Mouse (Mus musculus): Measurements from ENCODE around the gene Sohlh2. TPM values are rescaled to one million over a fixed set of nuclear protein-coding genes. Genes with fewer than 3 reads are reported as not detected.
"Not testable (repeated sequence)": the region's sequence is repeated elsewhere in the genome, so short reads cannot be mapped to it uniquely, and the experiment has no call there.

Gene Sohlh2
- polyA plus RNA-seq, 1 experiment from 2014 or later = not detected

DNA sequence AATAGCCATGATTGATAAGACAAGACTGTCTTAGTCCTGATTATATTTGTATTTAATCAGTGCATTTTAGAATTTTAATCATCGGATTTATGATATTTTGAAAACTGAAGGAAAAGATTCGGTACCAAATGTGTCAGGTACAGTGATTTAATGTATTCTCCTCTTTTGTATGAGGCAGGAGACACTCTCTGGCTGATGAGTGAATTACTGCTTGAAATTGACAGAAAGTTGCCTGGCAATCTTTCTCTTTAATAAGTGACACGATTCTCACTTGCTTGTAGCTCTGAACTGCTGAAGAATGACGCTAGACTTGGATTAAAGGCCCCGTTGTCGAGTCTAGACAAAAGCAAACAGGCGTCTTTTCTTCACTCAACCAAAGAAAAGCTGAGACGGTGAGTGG, 13.0 kb downstream of the Sohlh2 start:
- 78% methylated on average over 8 of the region's 8 CpGs for WGBS (ENCODE audit: insufficient replicate concordance)
- ATAC-seq (replicated peaks; ENCODE audit: insufficient number of reproducible peaks, low FRiP score, low TSS enrichment) = no peak
- Histone ChIP-seq H3K27me3 (ENCODE audit: control insufficient read depth, insufficient read depth, low read length) (no peaks in the 10 kb centered on the region), H3K9ac (ENCODE audit: low read depth, low read length) (no peak overlapping the region), H3K27ac (ENCODE audit: low read depth, low read length) (no peak overlapping the region), H3K4me2 (no peak overlapping the region), H3K9me3 (replicated peaks; ENCODE audit: control insufficient read depth, low read length) (no peaks in the 10 kb centered on the region), H3K4me1 (ENCODE audit: control insufficient read depth, insufficient read depth, low read length) (no peaks in the 10 kb centered on the region), H3K4me3 (ENCODE audit: low read depth, low read length) (no peak overlapping the region), H3K36me3 (ENCODE audit: control insufficient read depth, insufficient read depth, low read length) (no peaks in the 10 kb centered on the region)

GRCm38 (mm10) chr3:55195581-55196327, 13.9 kb downstream of the Sohlh2 start:
- Histone ChIP-seq H3K9me3 (replicated peaks; ENCODE audit: control insufficient read depth, low read length) (no peaks in the 10 kb centered on the region), H3K4me3 (ENCODE audit: low read depth, low read length) (no peak overlapping the region), H3K9ac (ENCODE audit: low read depth, low read length) (no peak overlapping the region), H3K27me3 (ENCODE audit: control insufficient read depth, insufficient read depth, low read length) (no peaks in the 10 kb centered on the region), H3K36me3 (ENCODE audit: control insufficient read depth, insufficient read depth, low read length) (no peaks in the 10 kb centered on the region), H3K27ac (ENCODE audit: low read depth, low read length) (no peak overlapping the region), H3K4me1 (ENCODE audit: control insufficient read depth, insufficient read depth, low read length) (no peaks in the 10 kb centered on the region), H3K4me2 (no peak overlapping the region)
- ATAC-seq (replicated peaks; ENCODE audit: insufficient number of reproducible peaks, low FRiP score, low TSS enrichment) = no peak
- WGBS (ENCODE audit: insufficient replicate concordance) = 82% methylated on average over 5 of the region's 5 CpGs

GRCm38 (mm10) chr3:55196328-55196710, 14.5 kb downstream of the Sohlh2 start:
- ATAC-seq (replicated peaks; ENCODE audit: insufficient number of reproducible peaks, low FRiP score, low TSS enrichment) = no peak
- no peak overlapping the region for H3K9ac ChIP-seq (ENCODE audit: low read depth, low read length)
- no peaks in the 10 kb centered on the region for H3K4me1 ChIP-seq (ENCODE audit: control insufficient read depth, insufficient read depth, low read length)
- H3K27me3 ChIP-seq (ENCODE audit: control insufficient read depth, insufficient read depth, low read length) = no peaks in the 10 kb centered on the region
- 79% methylated on average over 2 of the region's 2 CpGs for WGBS (ENCODE audit: insufficient replicate concordance)
- H3K4me2 ChIP-seq = no peak overlapping the region
- no peak overlapping the region for H3K4me3 ChIP-seq (ENCODE audit: low read depth, low read length)
- no peaks in the 10 kb centered on the region for H3K9me3 ChIP-seq (replicated peaks; ENCODE audit: control insufficient read depth, low read length)
- no peak overlapping the region for H3K27ac ChIP-seq (ENCODE audit: low read depth, low read length)
- no peaks in the 10 kb centered on the region for H3K36me3 ChIP-seq (ENCODE audit: control insufficient read depth, insufficient read depth, low read length)

GRCm38 (mm10) chr3:55203621-55204020, 21.8 kb downstream of the Sohlh2 start:
- H3K27me3 ChIP-seq (ENCODE audit: control insufficient read depth, insufficient read depth, low read length); H3K36me3 ChIP-seq (ENCODE audit: control insufficient read depth, insufficient read depth, low read length); H3K27ac ChIP-seq (ENCODE audit: low read depth, low read length); H3K4me2 ChIP-seq; ATAC-seq (replicated peaks; ENCODE audit: insufficient number of reproducible peaks, low FRiP score, low TSS enrichment); H3K4me3 ChIP-seq (ENCODE audit: low read depth, low read length); H3K9me3 ChIP-seq (replicated peaks; ENCODE audit: control insufficient read depth, low read length); H3K4me1 ChIP-seq (ENCODE audit: control insufficient read depth, insufficient read depth, low read length); H3K9ac ChIP-seq (ENCODE audit: low read depth, low read length): not testable (repeated sequence)
- WGBS (ENCODE audit: insufficient replicate concordance) = 88% methylated on average over 11 of the region's 11 CpGs

DNA sequence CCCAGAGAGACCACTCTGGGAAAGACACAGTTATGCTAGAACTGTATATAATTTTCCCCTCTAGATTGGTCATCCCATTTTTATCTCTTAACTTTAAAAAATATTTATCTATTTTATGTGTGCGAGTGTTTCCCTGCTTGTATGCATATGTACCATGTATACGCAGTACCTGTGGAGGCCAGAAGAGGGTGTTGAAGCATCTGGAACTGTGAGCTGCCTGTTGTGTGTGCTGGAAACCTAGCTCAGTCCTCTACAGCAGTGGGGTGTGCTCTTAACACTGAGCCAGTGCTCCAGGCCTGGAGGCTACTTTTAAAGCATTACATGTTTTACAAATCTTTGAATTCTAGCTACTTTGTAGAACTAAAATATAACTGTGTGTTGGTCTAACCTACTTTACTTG, 24.6 kb downstream of the Sohlh2 start:
- Histone ChIP-seq H3K4me1 (ENCODE audit: control insufficient read depth, insufficient read depth, low read length) (no peaks in the 10 kb centered on the region), H3K27me3 (ENCODE audit: control insufficient read depth, insufficient read depth, low read length) (no peaks in the 10 kb centered on the region), H3K4me3 (ENCODE audit: low read depth, low read length) (no peak overlapping the region), H3K9ac (ENCODE audit: low read depth, low read length) (no peak overlapping the region), H3K36me3 (ENCODE audit: control insufficient read depth, insufficient read depth, low read length) (no peaks in the 10 kb centered on the region), H3K4me2 (no peak overlapping the region), H3K27ac (ENCODE audit: low read depth, low read length) (no peak overlapping the region), H3K9me3 (replicated peaks; ENCODE audit: control insufficient read depth, low read length) (no peaks in the 10 kb centered on the region)
- 90% methylated on average over 2 of the region's 2 CpGs for WGBS (ENCODE audit: insufficient replicate concordance)
- no peak for ATAC-seq (replicated peaks; ENCODE audit: insufficient number of reproducible peaks, low FRiP score, low TSS enrichment)

DNA sequence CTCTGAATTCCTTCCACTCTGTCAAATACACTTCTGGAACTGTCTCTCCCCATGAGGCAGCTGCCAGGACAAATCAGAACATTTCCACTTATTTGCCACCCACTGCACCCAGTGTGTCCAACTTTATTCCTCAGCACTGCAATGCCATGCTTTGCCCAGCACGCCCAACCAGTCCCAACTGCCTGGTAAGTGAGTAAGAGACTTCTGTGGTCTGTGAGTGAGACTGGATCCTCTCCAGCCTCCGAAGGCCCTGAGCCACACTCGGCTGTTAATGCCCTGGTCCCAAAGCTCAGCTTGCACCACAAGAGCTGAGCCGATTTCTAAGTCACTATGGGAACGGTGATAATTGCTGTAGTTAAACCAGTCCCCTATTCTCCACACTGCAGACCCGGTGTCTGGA, 25.8 kb downstream of the Sohlh2 start:
- Histone ChIP-seq H3K9me3 (replicated peaks; ENCODE audit: control insufficient read depth, low read length) (no peaks in the 10 kb centered on the region), H3K27me3 (ENCODE audit: control insufficient read depth, insufficient read depth, low read length) (no peaks in the 10 kb centered on the region), H3K36me3 (ENCODE audit: control insufficient read depth, insufficient read depth, low read length) (no peaks in the 10 kb centered on the region), H3K27ac (ENCODE audit: low read depth, low read length) (no peak overlapping the region), H3K4me3 (ENCODE audit: low read depth, low read length) (no peak overlapping the region), H3K9ac (ENCODE audit: low read depth, low read length) (no peak overlapping the region), H3K4me1 (ENCODE audit: control insufficient read depth, insufficient read depth, low read length) (no peaks in the 10 kb centered on the region), H3K4me2 (no peak overlapping the region)
- 69% methylated on average over 6 of the region's 6 CpGs for WGBS (ENCODE audit: insufficient replicate concordance)
- ATAC-seq (replicated peaks; ENCODE audit: insufficient number of reproducible peaks, low FRiP score, low TSS enrichment) = no peak

GRCm38 (mm10) chr3:55212254-55212653, 30.4 kb downstream of the Sohlh2 start:
- Histone ChIP-seq H3K9ac (ENCODE audit: low read depth, low read length) (no peak overlapping the region), H3K9me3 (replicated peaks; ENCODE audit: control insufficient read depth, low read length) (no peaks in the 10 kb centered on the region), H3K27me3 (ENCODE audit: control insufficient read depth, insufficient read depth, low read length) (no peaks in the 10 kb centered on the region), H3K4me2 (no peak overlapping the region), H3K4me1 (ENCODE audit: control insufficient read depth, insufficient read depth, low read length) (no peaks in the 10 kb centered on the region), H3K4me3 (ENCODE audit: low read depth, low read length) (no peak overlapping the region), H3K36me3 (ENCODE audit: control insufficient read depth, insufficient read depth, low read length) (no peaks in the 10 kb centered on the region), H3K27ac (ENCODE audit: low read depth, low read length) (no peak overlapping the region)
- no peak for ATAC-seq (replicated peaks; ENCODE audit: insufficient number of reproducible peaks, low FRiP score, low TSS enrichment)
- WGBS (ENCODE audit: insufficient replicate concordance) = 34% methylated on average over 2 of the region's 2 CpGs

DNA sequence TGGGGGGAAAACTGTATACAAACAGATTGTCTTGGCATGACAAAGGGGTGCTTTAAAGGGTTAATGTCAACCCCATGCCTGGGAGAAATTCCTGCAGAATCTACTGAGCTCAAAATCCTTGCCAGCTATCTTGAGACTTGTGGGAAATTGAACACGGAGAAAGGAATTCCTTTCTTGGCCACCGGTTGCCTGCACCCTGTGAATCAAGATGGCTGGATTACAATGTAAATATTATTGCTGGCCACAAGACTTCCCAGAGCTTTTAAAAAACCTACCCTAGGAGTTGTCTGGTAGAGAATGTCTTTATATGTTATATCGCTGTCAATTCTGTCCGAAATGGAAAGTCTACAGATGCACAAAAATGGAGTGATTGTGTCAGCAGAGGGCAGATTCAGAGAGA, 32.0 kb downstream of the Sohlh2 start:
- 40% methylated on average over 4 of the region's 4 CpGs for WGBS (ENCODE audit: insufficient replicate concordance)
- H3K9me3 ChIP-seq (replicated peaks; ENCODE audit: control insufficient read depth, low read length) = no peaks in the 10 kb centered on the region
- no peaks in the 10 kb centered on the region for H3K27me3 ChIP-seq (ENCODE audit: control insufficient read depth, insufficient read depth, low read length)
- no peak overlapping the region for H3K9ac ChIP-seq (ENCODE audit: low read depth, low read length)
- H3K36me3 ChIP-seq (ENCODE audit: control insufficient read depth, insufficient read depth, low read length) = no peaks in the 10 kb centered on the region
- no peak overlapping the region for H3K4me2 ChIP-seq
- no peak overlapping the region for H3K4me3 ChIP-seq (ENCODE audit: low read depth, low read length)
- no peaks in the 10 kb centered on the region for H3K4me1 ChIP-seq (ENCODE audit: control insufficient read depth, insufficient read depth, low read length)
- no peak for ATAC-seq (replicated peaks; ENCODE audit: insufficient number of reproducible peaks, low FRiP score, low TSS enrichment)
- H3K27ac ChIP-seq (ENCODE audit: low read depth, low read length) = no peak overlapping the region

DNA sequence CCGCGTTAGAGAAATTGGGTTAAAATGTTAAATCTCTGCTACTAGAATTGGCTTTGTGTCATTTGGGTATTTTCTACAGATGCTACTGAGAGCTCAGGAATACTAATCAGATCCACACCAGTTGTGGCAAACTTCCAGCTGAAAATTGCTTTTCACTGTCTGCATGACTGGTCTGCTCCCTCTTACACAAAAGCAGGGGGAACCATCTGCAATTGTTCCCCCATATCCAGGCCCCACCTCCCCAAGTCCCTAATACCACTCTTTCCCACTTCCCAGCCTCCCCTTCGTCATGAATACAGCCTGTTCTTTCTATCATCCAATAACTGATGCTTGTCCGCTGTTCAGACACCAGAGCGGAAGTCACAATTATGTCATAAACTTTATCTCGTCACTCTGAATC, 32.6 kb downstream of the Sohlh2 start:
- ATAC-seq (replicated peaks; ENCODE audit: insufficient number of reproducible peaks, low FRiP score, low TSS enrichment) = no peak
- WGBS (ENCODE audit: insufficient replicate concordance) = 85% methylated on average over 6 of the region's 6 CpGs
- H3K9ac ChIP-seq (ENCODE audit: low read depth, low read length) = no peak overlapping the region

More for the DNA sequence above, 32.6 kb downstream of the Sohlh2 start:
- Histone ChIP-seq H3K4me1 (ENCODE audit: control insufficient read depth, insufficient read depth, low read length) (no peaks in the 10 kb centered on the region), H3K27ac (ENCODE audit: low read depth, low read length) (no peak overlapping the region), H3K4me2 (no peak overlapping the region), H3K9me3 (replicated peaks; ENCODE audit: control insufficient read depth, low read length) (no peaks in the 10 kb centered on the region), H3K4me3 (ENCODE audit: low read depth, low read length) (no peak overlapping the region), H3K36me3 (ENCODE audit: control insufficient read depth, insufficient read depth, low read length) (no peaks in the 10 kb centered on the region), H3K27me3 (ENCODE audit: control insufficient read depth, insufficient read depth, low read length) (no peaks in the 10 kb centered on the region)
